Mouse (Mus musculus): ENCODE data around the gene Smco2. TPM values are rescaled to one million over a fixed set of nuclear protein-coding genes. Genes with fewer than 3 reads are reported as not detected.

The Smco2 gene
- total RNA-seq, 1 experiment from 2014 or later: not detected

DNA sequence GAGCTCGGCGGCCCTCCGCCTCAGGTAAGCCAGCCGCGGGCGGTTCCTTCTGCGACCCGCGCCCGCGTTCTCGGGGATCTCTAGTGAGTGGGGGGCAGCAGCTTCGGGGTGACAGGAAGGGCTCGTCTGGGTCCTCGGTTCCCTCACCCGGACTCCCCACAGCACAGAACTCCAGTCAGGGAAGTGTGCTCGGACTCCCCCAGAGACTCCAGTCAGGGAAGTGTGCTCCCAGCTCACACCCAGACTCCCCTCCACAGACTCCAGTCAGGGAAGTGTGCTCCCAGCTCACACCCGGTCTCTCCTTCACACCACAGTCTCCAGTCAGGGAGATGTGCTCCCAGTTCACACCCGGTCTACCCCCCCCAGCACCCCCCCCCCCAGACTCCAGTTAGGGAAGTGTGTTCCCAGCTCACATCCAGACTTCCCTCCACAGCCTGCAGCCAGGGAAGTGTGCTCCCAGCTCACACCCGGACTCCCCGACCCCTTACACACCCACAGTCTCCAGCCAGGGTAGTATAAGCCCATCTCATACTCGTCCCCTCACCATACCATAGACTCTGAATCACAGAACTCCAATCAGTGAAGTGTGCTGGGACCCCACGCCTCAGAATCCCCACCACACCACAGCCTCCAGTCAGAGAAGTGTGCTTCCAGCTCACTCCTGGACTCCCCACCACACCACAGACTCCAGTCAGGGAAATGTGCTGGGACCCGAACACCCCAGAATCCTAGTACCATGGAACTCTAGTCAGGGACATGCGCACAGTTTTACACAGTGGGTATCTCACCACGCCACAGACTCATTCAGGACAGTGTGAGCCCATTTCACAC lies 39.0 kb downstream of the Smco2 start:
- ATAC-seq (ENCODE audit: extremely low read depth, insufficient number of reproducible peaks, low FRiP score, poor library complexity, severe bottlenecking): peak; percentile 3; the same call in 1 of the 2 replicates

DNA sequence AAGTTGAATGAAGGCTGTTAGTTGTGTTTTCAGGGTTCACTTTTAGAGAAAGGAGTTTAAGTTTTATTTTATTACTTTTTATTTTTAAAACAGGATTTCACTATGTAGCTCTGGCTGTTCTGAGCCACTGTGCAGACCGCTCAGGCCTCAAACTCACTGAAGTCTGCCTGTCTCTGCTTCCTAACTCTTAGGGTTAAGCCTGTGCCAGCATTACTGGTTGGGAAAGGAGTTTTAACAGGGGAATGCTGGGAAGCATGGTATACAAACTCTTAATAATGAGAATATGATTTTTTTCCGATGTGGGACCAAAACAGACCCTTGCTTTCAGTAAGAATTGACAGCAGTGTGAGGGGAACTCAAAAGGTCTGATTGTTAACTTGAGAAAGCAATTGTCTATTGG lies 40.3 kb downstream of the Smco2 start:
- ATAC-seq (ENCODE audit: extremely low read depth, insufficient number of reproducible peaks, low FRiP score, poor library complexity, severe bottlenecking): no peak

DNA sequence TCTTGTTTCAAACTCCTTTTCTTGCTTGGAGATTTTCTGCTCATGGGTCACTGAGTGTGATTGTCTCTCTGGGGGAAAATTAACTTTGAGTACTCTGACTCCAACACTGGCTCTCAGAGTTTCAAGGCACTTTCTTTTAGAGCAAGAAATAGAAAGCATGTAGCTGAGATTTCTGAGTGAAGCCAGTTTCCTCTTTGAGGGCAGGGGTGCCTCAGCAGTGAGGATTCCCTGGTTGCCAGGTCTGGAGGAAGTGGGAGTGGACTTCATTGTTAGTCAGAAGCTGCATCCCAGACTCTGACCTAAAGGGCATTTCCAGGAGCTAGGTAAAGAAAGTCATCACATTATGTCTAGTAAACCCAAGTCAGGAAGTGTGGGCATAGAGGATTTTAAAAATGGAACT lies 40.7 kb downstream of the Smco2 start:
- ATAC-seq (ENCODE audit: extremely low read depth, insufficient number of reproducible peaks, low FRiP score, poor library complexity, severe bottlenecking): no peak

DNA sequence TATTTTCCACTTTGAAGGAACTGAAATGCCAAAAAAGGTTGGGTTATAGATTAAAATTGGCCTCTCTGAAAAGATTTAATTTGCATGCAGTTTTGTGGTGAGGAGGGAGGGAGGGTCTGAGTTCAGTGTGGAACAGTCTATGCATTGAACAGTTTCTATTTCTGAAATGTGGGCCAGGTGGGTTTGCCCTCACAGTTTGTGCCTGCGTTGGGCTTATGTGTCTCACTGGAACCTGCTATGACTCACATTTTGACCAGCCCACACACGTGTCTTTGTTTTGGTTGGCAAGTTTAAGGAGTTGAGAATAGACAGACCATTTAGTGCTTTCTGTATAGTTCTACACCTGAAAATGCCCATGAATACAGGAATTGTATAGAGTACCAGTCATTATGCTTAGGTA lies 44.0 kb downstream of the Smco2 start:
- ATAC-seq (ENCODE audit: extremely low read depth, insufficient number of reproducible peaks, low FRiP score, poor library complexity, severe bottlenecking): no peak

DNA sequence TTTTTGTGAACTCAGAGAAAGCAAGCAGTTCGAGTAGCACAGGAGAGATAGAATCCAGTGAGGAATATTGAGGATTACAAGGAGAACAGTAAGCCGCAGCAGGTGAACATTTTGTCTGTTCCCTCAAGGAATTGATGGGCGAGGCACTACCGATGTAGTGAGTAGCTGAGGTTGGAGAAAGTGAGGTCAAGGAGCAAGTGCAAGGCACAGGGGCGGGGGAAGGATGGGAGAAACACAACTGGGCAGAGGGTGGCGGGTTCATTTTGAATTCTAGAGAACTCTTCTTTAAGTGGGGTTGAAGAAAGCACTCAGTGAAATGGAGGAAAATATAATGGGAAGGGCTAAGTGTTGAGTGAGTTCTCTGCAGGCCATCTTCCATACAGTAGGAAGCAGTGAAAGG lies 48.8 kb downstream of the Smco2 start:
- ATAC-seq (ENCODE audit: extremely low read depth, insufficient number of reproducible peaks, low FRiP score, poor library complexity, severe bottlenecking): no peak

DNA sequence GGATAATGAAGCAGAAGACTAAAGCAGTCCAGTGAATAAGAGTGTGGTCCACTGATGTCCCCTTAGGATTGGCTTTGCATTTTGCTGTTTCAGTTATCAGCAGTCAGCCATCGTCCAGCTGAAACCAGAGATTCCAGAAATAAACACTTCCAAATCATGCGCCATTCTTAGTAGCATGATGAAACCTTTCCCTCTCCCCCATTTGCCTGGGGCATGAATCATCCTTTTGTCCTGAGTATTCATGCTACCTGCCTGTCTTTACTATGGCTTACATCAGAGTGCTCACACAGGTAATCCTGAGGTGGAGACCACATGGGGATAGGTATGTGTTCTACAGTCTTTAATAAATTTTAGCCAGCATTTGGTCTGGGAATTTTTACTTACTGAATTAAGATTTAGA lies 49.7 kb downstream of the Smco2 start:
- ATAC-seq (ENCODE audit: extremely low read depth, insufficient number of reproducible peaks, low FRiP score, poor library complexity, severe bottlenecking): no peak

DNA sequence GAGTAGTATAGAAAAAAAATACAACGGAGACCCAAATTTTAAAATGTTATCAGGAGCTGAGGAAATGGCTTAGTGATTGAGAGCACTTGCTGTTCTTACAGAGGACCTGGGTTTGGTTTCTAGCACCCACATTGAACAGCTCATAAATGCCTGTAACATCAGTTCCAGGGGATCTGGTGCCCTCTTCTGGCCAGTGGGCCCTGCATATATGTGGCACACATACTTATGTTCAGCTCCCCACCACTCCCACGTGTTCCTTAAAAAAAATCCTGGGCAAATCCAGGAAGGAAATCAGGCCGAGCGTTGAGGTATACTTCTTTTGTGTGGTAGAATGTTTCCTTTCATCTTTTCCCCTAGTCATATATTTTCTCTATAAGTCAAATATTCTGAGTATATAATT lies 52.0 kb downstream of the Smco2 start:
- ATAC-seq (ENCODE audit: extremely low read depth, insufficient number of reproducible peaks, low FRiP score, poor library complexity, severe bottlenecking): no peak

DNA sequence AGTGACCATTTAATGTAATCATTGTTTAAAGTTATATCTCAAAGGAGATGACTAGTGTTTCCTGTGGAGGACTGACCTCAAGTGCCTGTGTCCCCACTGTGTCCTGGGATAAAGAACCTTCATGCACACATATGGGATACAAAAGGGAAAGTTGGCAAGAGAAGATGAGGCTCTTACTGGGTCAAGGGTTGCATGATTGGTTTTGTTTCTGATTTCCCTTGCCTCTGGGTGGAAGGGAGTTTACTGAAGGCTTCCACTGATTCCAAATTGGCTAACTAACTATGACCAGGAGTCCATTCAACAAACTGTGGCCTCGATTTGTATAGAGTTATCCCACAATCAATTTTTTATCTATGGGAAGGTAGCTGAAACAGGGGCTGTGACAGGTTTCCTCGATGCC lies 53.7 kb downstream of the Smco2 start:
- no peak for ATAC-seq (ENCODE audit: extremely low read depth, insufficient number of reproducible peaks, low FRiP score, poor library complexity, severe bottlenecking)

DNA sequence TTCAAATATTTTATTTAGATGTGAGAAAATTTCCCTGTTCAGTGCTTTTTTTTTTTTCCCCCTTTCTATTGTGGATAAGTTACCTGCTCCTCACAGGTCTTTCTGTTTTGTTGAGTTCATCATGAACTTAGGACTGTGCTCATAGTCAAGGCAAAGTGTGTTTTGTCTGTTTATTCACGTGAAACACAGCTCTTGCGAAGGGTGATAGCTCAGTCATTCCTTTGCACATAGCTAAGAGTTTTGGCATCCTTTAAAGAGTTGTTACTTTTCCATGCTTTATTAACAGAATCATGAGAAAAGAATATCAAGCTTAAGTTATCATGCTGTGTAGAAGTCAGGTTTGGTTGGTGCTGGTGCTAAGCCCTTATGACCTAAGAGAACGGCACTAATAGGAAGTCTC lies 54.8 kb downstream of the Smco2 start:
- ATAC-seq (ENCODE audit: extremely low read depth, insufficient number of reproducible peaks, low FRiP score, poor library complexity, severe bottlenecking): no peak

DNA sequence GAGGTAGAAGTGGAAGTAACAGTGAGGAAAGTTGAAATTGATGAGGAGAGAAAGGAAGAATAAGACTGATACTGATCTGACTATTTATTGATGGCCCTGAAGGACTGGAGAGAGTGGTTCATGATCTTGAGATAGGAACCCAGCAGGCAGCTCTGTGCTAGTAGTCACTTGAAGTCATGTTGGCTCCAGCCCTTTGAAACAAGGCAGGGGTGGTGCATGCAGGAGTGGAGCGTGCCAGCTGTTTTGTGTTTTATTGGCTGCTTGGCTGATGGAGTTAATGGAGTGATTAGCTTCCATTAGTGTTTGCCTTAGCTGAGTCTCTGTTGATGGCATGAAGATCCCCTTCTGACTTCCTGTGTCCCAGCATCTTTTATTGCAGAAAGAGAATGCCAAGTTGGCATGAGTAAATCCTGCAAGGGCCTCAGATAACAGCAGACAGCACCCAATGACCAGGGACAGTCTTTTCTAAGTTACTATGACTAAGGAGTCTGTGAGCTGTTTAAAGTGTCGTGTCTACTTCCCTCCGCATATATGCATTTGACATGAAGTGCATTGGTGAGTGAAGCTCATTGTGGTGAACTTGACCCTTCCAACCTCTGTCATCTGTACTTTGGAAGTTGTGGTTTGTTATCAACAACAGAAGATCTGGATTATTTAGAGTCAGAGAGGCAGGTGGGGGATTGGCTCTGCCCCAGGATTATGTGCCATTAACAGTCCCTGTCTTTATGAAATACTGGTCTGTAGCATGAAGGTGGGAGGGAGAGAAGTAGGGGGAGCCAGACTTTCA lies 56.3 kb downstream of the Smco2 start:
- no peak for ATAC-seq (ENCODE audit: extremely low read depth, insufficient number of reproducible peaks, low FRiP score, poor library complexity, severe bottlenecking)

DNA sequence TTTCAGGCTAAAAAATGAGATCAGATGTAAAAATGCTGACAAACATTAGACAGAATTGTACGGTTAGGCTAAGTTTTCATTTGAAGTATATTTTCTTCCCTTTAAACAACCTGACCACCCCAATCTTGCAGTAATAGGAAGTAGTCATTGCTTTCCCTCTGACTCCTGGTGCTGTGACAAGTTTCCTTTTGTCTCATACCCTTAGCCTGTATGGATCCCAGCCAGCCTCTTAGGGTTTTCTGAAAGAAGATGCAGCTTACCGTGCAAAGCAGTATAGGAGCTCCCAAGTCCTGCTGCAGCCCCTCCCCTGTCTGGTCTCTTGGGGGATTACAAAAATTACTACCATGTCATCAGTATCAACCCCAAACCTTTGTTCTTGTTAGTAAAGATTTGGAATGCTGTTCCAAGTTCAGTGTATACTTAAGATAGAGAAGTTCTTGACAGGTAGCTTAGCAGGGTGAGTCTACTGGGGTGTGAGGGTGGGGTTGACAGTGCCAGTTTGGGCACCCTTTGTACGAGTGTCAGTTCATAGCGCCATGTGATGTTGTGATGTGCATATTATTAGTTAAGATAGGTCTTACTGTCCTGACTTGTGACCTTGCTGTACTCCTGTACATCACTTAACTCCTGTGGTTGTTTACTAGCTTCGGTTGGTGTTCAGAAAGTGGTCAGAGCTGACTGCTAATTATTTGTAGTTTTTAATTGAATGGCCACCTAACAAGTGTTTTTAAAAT lies 57.3 kb downstream of the Smco2 start:
- ATAC-seq (ENCODE audit: extremely low read depth, insufficient number of reproducible peaks, low FRiP score, poor library complexity, severe bottlenecking): no peak

DNA sequence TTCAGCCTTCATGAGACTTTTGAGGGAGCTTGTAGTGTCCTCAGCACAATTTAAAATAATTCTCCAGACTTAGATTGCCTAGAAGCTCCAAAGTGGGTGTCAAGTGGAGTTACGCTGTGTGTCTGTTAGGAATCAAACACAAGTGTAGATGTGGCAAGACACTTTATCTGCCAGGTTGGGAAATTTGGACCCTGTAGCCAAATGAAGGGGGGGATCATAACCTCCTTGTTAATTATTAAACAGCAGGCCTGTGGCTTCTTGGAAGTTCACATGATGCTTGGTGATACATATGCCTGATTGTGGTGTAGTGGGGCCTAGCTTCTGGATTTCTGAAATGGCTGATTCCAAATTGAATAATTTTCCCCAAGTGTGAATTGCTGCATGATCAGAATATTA lies 57.9 kb downstream of the Smco2 start:
- no peak for ATAC-seq (ENCODE audit: extremely low read depth, insufficient number of reproducible peaks, low FRiP score, poor library complexity, severe bottlenecking)

DNA sequence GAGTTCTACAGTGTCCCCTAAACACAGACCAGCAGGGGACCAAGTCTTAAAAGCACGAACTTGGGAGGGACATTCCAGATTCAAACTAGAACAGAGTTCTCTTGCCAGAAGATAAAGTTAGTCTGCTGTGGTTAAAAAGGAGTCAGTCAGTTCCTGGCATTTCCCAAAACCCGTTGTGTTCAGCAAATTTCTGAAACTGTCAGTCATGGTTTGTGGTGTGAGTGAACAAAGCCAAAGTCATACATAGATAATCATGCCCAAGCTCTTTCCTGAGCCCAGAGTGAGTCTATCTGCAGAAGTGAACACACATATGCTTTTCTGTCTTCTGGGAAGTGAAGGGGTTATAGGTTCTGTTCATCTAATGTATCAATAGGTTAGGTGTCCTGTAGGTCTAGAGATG lies 58.9 kb downstream of the Smco2 start:
- ATAC-seq (ENCODE audit: extremely low read depth, insufficient number of reproducible peaks, low FRiP score, poor library complexity, severe bottlenecking): no peak

DNA sequence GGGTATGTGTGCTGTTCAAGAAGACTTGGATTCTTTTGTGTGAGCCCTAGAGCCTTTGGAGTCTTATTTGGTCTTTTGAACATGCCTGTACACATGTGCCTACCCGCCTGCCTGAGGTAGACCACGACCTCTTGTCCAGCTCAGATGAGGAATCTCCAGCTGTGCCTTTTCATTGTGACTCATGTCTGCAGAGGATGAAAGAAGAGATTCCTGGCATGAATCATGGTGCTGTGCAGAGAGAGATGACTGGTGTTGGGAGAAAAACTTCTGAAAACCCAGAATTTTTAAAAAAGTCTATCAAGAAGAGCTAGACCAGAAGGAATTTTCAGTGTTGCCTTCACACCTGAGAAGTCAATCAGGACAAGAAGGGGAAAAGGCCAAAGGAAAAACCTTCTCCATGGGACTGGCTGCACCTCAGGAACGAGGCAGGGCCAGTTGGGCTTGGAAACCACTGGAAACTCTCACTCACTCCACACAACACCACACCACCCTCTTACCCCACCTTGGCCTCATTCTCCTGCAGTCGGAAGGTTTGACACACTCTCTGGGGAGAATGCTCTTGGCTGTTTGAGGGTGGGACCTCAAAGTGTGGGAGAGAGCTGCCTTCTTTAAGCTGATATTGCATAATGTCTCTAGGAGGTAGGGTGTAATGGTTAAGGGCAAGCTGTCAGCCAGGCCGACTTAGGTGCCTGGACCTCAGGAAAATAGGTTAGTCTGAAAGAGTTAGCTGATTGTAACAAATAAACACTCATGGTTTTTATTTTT lies 60.0 kb downstream of the Smco2 start:
- ATAC-seq (ENCODE audit: extremely low read depth, insufficient number of reproducible peaks, low FRiP score, poor library complexity, severe bottlenecking): no peak

DNA sequence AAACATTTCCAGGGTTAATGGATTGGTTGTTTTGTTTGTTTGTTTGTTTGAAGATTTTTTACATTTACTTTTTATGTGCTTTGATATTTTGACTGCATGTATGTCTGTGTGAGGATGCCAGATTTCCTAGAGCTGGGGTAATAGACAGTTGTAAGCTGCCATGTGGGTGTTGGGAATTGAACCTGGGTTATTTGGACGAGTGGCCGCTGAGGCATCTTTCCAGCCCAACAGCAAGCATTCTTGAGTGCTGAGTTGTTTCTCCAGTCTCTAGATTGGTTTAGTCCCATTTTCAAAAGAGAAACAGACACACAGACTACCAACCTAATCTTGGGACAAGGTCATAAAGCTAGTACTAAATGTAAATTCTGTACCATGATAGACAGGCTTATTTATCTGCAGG lies 60.9 kb downstream of the Smco2 start:
- no peak for ATAC-seq (ENCODE audit: extremely low read depth, insufficient number of reproducible peaks, low FRiP score, poor library complexity, severe bottlenecking)

DNA sequence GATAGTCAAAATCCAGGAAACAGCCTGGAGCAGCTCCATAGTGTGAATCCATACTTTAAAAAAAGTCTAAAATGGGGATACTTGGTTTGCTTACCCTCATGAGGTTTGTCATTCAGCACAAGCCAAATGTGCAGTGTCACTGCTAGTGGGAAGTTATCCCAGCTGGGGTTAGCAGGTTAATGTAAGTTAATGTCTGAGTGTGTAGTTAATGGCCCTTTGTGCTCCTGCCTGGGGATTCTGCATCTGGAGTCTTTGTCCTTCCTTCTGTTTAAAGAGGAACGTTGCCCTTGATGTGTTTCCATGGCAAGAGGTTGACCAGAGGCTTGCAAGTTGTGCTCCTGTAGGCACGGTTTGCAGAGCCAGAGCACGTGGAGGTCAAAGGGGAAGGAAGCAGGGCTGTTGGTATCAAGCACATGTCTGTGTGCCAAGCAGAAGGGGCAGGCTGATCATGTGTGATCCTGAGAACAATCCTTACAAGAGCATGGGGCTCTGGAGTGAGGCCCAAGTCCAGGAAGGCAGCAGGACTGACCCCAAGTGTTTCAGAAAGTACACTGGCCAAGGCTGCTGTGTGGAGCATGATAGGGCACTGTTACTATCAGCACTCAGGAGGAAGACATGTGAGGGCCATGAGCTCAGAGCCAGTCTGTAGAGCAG lies 63.1 kb downstream of the Smco2 start:
- no peak for ATAC-seq (ENCODE audit: extremely low read depth, insufficient number of reproducible peaks, low FRiP score, poor library complexity, severe bottlenecking)

DNA sequence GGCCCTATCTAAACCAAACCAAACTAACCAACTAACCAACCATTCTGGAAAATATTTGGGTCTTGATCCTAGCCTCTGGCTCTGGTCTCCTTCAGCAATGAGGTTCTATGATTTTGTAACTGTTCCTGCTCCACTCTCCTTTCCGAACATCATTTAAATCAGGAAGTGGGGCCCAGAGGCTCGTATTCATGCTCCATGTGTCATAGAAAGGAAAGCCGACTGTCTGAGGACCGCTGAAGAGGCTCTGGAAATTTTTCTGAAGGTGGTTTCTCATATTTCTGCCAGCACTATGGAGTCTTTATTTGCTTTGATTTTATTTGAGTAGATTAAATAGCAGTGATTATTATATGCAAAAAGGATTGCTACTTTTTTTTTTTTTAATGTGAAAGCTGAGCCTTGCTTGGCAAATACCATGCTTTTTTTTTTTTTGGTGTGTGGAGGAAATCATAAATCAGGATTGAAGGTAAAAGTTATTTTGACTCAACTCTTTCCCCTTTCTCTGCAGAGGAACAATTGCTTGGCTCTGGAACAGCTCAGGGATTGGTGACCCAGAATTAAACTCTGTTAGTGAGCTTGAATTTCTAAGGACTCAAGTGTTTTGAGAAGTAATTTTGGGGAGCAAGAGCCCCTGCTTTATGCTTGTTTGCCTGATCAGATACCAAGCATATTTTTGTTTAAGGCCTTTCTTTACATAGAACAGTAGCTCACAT lies 63.7 kb downstream of the Smco2 start:
- no peak for ATAC-seq (ENCODE audit: extremely low read depth, insufficient number of reproducible peaks, low FRiP score, poor library complexity, severe bottlenecking)

DNA sequence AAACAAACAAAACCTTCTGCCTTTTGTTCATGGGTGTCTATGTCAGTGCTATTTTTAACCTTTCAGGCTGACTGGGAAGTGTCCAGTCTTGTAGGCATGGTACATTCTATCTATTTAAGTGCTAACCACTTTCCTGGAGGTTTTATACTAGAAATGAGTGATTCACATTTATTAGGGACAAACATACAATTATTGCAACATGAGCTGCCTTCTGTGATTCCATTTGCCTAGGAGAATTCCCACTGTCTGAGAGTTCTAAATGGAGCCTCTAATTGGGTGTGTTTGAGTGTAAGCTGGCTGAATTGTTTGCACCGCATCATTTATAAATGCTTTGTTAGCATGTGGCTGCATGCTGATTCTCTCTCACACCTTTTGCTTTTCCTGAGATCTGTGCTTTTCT lies 65.9 kb downstream of the Smco2 start:
- no peak for ATAC-seq (ENCODE audit: extremely low read depth, insufficient number of reproducible peaks, low FRiP score, poor library complexity, severe bottlenecking)

Measured in neutrophil, adult 5-6 weeks (primary cell).